Mouse (Mus musculus): ENCODE measurements around the gene Brd3.
A peak's percentile ranks its signal among the peaks of the same experiment; 100 is the strongest.

Gene Brd3

GRCm38 (mm10) chr2:27426855-27427457, 80.5 kb downstream of the Brd3 start, which contains the start of gene Vav2:
Gene Vav2, minus strand, starts transcription at chr2:27427033.
- DNase-seq (ENCODE audit: low read depth), result peak; percentile 92

- peak; percentile 49 for DNase-seq (ENCODE audit: low read depth)
Observed at GRCm38 (mm10) chr2:27426406-27426854, 81.0 kb downstream of the Brd3 start.

GRCm38 (mm10) chr2:27425751-27426405, 81.6 kb downstream of the Brd3 start:
- no peak for DNase-seq (ENCODE audit: low read depth)

GRCm38 (mm10) chr2:27425161-27425611, 82.3 kb downstream of the Brd3 start:
- no peak for DNase-seq (ENCODE audit: low read depth)

- DNase-seq (ENCODE audit: low read depth), result no peak
Observed at GRCm38 (mm10) chr2:27423596-27423995, 83.9 kb downstream of the Brd3 start.

GRCm38 (mm10) chr2:27421293-27422068, 86.0 kb downstream of the Brd3 start:
- DNase-seq (ENCODE audit: low read depth), result no peak

- DNase-seq (ENCODE audit: low read depth), result no peak
Observed at GRCm38 (mm10) chr2:27418577-27419070, 88.8 kb downstream of the Brd3 start.

GRCm38 (mm10) chr2:27417648-27418153, 89.8 kb downstream of the Brd3 start:
- DNase-seq (ENCODE audit: low read depth), result no peak

- peak; percentile 32 for DNase-seq (ENCODE audit: low read depth)
Observed at GRCm38 (mm10) chr2:27416425-27416824, 91.0 kb downstream of the Brd3 start.

GRCm38 (mm10) chr2:27415060-27415783, 92.2 kb downstream of the Brd3 start:
- peak; percentile 45 for DNase-seq (ENCODE audit: low read depth)

GRCm38 (mm10) chr2:27413936-27414657, 93.4 kb downstream of the Brd3 start:
- no peak for DNase-seq (ENCODE audit: low read depth)

GRCm38 (mm10) chr2:27413582-27413935, 93.9 kb downstream of the Brd3 start:
- DNase-seq (ENCODE audit: low read depth), result no peak

- no peak for DNase-seq (ENCODE audit: low read depth)
Observed at GRCm38 (mm10) chr2:27412245-27412800, 95.1 kb downstream of the Brd3 start.

GRCm38 (mm10) chr2:27411688-27412174, 95.7 kb downstream of the Brd3 start:
- DNase-seq (ENCODE audit: low read depth), result peak; percentile 33

- DNase-seq (ENCODE audit: low read depth), result no peak
Observed at GRCm38 (mm10) chr2:27410518-27411140, 96.8 kb downstream of the Brd3 start.

GRCm38 (mm10) chr2:27408194-27408593, 99.3 kb downstream of the Brd3 start:
- no peak for DNase-seq (ENCODE audit: low read depth)

- no peak for DNase-seq (ENCODE audit: low read depth)
Observed at GRCm38 (mm10) chr2:27406928-27407327, 100.5 kb downstream of the Brd3 start.

- no peak for DNase-seq (ENCODE audit: low read depth)
Observed at GRCm38 (mm10) chr2:27405094-27405884, 102.2 kb downstream of the Brd3 start.

GRCm38 (mm10) chr2:27404375-27405093, 102.9 kb downstream of the Brd3 start:
- no peak for DNase-seq (ENCODE audit: low read depth)

Measured in 416B (cell line).